Mouse (Mus musculus): Measurements from ENCODE around the gene Il12rb1.

GRCm38 (mm10) chr8:70866566-70866965 is 58.3 kb downstream of the Il12rb1 start:
- no peak for TF ChIP-seq POLR2A (IDR thresholded peaks at IDR 0.05; ENCODE audit: extremely low read depth, insufficient read depth, low read length)
- no peak for TF ChIP-seq CTCF (IDR thresholded peaks at IDR 0.05; ENCODE audit: extremely low read depth, insufficient read depth, low read length)

Measured in cortical plate, adult 2 months (tissue).